Mouse (Mus musculus) MEL (cell line): ENCODE measurements at regions not wholly inside any gene's neighbourhood (a gene's known extent, or its start where the extent isn't known, plus 50 kb on each side); places are given as distances from the start of the nearest gene placed in this dataset.

ENCODE experiments used
- DNase-seq: peaks from one replicate; pipeline ENCODE4 v3.0.0; 2011; ENCODE audit warnings: low read depth, low spot score
- H3K27ac ChIP-seq: 2 replicates; pipeline ENCODE4 v1.5.1; 2012; ENCODE audit warnings: low read depth, mild to moderate bottlenecking, control low read depth, low read length, moderate library complexity; ENCODE audit not compliant: control insufficient read depth
- H3K27me3 ChIP-seq, 2 experiments: fragments of 150-350 bp in 1 of 2; sonication (generic) in 1 of 2; 2 replicates each; pipeline ENCODE4 v1.6.1; 2012; ENCODE audit warnings: low read length in 2 of 2, mild to moderate bottlenecking in 2 of 2, improper control_type of control experiment in 1 of 2, moderate library complexity in 1 of 2; ENCODE audit not compliant: insufficient read depth in 2 of 2, control insufficient read depth in 1 of 2
- H3K36me3 ChIP-seq, 2 experiments: 2 replicates each; pipeline ENCODE4 v1.6.1; 2012 to 2014; ENCODE audit warnings: low read length in 2 of 2, improper control_type of control experiment in 1 of 2, inconsistent platforms in 1 of 2, mild to moderate bottlenecking in 1 of 2; ENCODE audit not compliant: insufficient read depth in 2 of 2, control insufficient read depth in 1 of 2
- H3K4me1 ChIP-seq, 2 experiments: fragments of 150-350 bp in 1 of 2; sonication (generic) in 1 of 2; 2 replicates each; pipeline ENCODE4 v1.6.1; 2012; ENCODE audit warnings: low read length in 2 of 2, improper control_type of control experiment in 1 of 2, mild to moderate bottlenecking in 1 of 2; ENCODE audit not compliant: insufficient read depth in 2 of 2, control insufficient read depth in 1 of 2
- H3K4me3 ChIP-seq, 2 experiments: fragments of 150-350 bp in 1 of 2; sonication (generic) in 1 of 2; 2 replicates each; pipeline ENCODE4 v1.5.1; 2012; ENCODE audit warnings: low read depth in 2 of 2, low read length in 2 of 2, mild to moderate bottlenecking in 2 of 2, moderate library complexity in 2 of 2, control low read depth in 1 of 2, improper control_type of control experiment in 1 of 2; ENCODE audit not compliant: control insufficient read depth in 1 of 2, insufficient read depth in 1 of 2
- H3K79me2 ChIP-seq: 2 replicates; pipeline ENCODE4 v1.6.1; 2012; ENCODE audit warnings: mild to moderate bottlenecking, low read length, moderate library complexity; ENCODE audit not compliant: control insufficient read depth, poor library complexity, insufficient read depth
- H3K9ac ChIP-seq: 2 replicates; pipeline ENCODE4 v1.6.1; 2012; ENCODE audit warnings: low read depth, mild to moderate bottlenecking, control low read depth, low read length, moderate library complexity; ENCODE audit not compliant: control insufficient read depth, poor library complexity, severe bottlenecking
- H3K9me3 ChIP-seq: fragments of 150-350 bp; sonication (generic); replicated peaks from 2 replicates; pipeline ENCODE4 v1.6.1; 2012; ENCODE audit warnings: mild to moderate bottlenecking, low read length, improper control_type of control experiment, moderate library complexity; ENCODE audit not compliant: insufficient read depth
- CTCF ChIP-seq, 3 experiments: IDR thresholded peaks in 2 of 3; conservative IDR thresholded peaks in 1 of 3; 2 replicates each; pipeline ENCODE4 v1.5.1; 2011 to 2012; ENCODE audit warnings: low read length in 3 of 3, low read depth in 2 of 3, mild to moderate bottlenecking in 2 of 3, improper control_type of control experiment in 1 of 3, inconsistent platforms in 1 of 3, mixed read lengths in 1 of 3, moderate library complexity in 1 of 3; ENCODE audit not compliant: control insufficient read depth in 1 of 3, insufficient read depth in 1 of 3, poor library complexity in 1 of 3, severe bottlenecking in 1 of 3
- ETS1 ChIP-seq: IDR thresholded peaks from 2 replicates; pipeline ENCODE4 v1.6.1; 2012; ENCODE audit warnings: low read depth, mild to moderate bottlenecking, inconsistent platforms, low read length, improper control_type of control experiment, moderate library complexity
- HCFC1 ChIP-seq: IDR thresholded peaks from 2 replicates; pipeline ENCODE4 v1.6.1; 2012; ENCODE audit warnings: low read depth, mild to moderate bottlenecking, inconsistent platforms, low read length, improper control_type of control experiment, moderate library complexity

GRCm38 (mm10) chr17:83898531-83898930 is 50.8 kb upstream of the Haao start:
- TF ChIP-seq HCFC1, result no peak
- TF ChIP-seq CTCF (IDR thresholded peaks at IDR 0.05 in 2 of 3, conservative IDR thresholded peaks at IDR 0.05 in 1 of 3; ENCODE audit: control insufficient read depth in 1 of 3, insufficient read depth in 1 of 3, low read depth in 2 of 3, low read length in 3 of 3, poor library complexity in 1 of 3, severe bottlenecking in 1 of 3), result no peak
- TF ChIP-seq ETS1, result no peak
- H3K27me3 ChIP-seq, result no peaks in the 10 kb centered on the region
- no peak overlapping the region for H3K9ac ChIP-seq
- peaks cover 0 to 7% of the 10 kb centered on the region in 2 experiments; a peak in 1 of 4 replicates for H3K4me1 ChIP-seq
- no peaks in the 10 kb centered on the region for H3K9me3 ChIP-seq
- H3K79me2 ChIP-seq, result no peaks in the 10 kb centered on the region
- no peak for DNase-seq
- H3K27ac ChIP-seq, result no peak overlapping the region
- H3K4me3 ChIP-seq, result no peak overlapping the region
- H3K36me3 ChIP-seq, result no peaks in the 10 kb centered on the region
